Mouse (Mus musculus): ENCODE data around the gene Pthlh. TPM values are rescaled to one million over a fixed set of nuclear protein-coding genes. Genes with fewer than 3 reads are reported as not detected.

The Pthlh gene
- polyA plus RNA-seq, 1 experiment, result 5.6 TPM

DNA sequence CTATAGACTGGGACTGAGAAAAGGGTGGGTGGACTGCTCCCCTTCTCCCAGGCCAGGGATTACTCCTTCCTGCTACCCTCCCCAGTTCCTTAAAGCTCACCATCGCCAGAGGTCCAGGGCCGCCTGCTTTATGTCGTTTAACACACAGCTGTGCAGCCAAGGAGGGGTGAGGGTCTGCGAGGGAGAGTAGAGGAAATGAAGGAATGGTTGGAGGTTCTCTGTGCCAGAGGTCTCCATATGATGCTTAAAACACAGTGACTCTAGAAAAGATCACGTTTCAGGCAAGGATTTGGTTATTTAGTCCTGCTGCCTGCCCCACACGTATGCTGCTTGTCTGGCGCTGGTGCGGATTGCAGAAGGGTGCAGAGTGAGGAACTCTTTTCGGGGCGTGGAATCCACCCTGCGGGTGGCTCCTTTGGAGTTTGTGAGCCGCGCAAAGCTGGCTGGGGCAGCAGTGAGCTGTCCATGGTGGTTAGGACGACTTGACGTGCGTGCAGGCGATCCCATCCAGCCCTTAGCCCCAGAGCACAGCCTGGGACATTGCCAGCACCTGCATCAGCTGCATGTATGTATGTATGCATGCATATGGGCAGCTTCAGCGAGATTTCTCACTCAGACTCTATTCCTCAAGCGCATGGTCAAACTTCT lies 4.3 kb upstream of the Pthlh start:
- Histone ChIP-seq H3K4me1 (ENCODE audit: control insufficient read depth, insufficient read depth, low read length) (no peaks in the 10 kb centered on the region), H3K4me3 (replicated peaks; ENCODE audit: insufficient read depth, low read depth, low read length) (no peak overlapping the region), H3K27ac (ENCODE audit: insufficient read depth, low read length) (no peak overlapping the region), H3K27me3 (ENCODE audit: control insufficient read depth, insufficient read depth, low read length) (peaks cover 1% of the 10 kb centered on the region; the same call in 1 of the 2 replicates)
- TF ChIP-seq POLR2A (IDR thresholded peaks at IDR 0.05; ENCODE audit: borderline replicate concordance, insufficient read depth, low read length), result no peak
- DNase-seq, result no peak
- WGBS, result 7% methylated on average over 19 of the region's 19 CpGs

DNA sequence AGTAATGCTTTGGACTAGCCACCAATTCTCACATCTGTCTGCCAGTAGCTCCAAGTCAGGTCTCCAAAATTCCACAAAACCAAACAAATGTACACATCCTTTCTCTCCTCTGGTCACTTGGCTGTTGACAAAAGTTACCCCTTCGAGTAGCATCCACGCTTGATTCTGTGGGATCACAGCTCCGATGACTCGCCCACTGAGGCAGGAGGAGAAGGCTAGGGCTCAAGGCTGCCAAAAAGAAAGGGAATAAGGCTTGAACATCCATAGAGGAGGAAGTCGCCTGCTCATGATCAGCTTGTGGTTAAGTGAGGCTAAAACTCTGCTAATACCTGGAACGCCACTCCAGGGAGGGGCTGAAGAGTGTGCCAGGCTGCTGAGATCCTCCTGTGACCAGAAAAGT lies 2.5 kb upstream of the Pthlh start:
- TF ChIP-seq POLR2A (IDR thresholded peaks at IDR 0.05; ENCODE audit: borderline replicate concordance, insufficient read depth, low read length), result no peak
- TF ChIP-seq CTCF (IDR thresholded peaks at IDR 0.05; ENCODE audit: borderline replicate concordance, insufficient read depth, low read depth, low read length), result no peak
- H3K4me3 ChIP-seq (replicated peaks; ENCODE audit: insufficient read depth, low read depth, low read length), result no peak overlapping the region
- 78% methylated on average over 6 of the region's 6 CpGs for WGBS
- peaks cover 1% of the 10 kb centered on the region; the same call in 1 of the 2 replicates for H3K27me3 ChIP-seq (ENCODE audit: control insufficient read depth, insufficient read depth, low read length)
- no peak overlapping the region for H3K27ac ChIP-seq (ENCODE audit: insufficient read depth, low read length)
- no peaks in the 10 kb centered on the region for H3K4me1 ChIP-seq (ENCODE audit: control insufficient read depth, insufficient read depth, low read length)
- no peak for DNase-seq

DNA sequence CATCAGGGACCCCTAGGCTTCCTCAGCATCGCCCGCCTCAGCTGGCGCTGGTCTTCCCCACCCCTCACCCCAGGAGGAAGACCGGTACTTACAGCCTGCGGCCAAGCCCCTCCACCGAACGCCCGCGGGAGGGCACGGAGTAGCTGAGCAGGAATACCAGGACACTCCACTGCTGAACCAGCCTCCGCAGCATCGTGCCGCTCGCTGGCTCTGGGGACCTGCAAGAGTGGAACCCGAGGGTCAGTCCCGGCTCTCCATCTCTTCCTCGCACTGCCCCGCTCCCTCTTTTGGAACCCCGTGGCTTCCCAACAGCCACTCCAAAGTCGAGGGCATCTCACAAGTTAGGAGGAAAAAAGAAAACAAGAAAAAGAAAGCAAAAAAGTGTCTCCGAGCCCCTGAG lies 805 bp downstream of the Pthlh start:
- TF ChIP-seq POLR2A (IDR thresholded peaks at IDR 0.05; ENCODE audit: borderline replicate concordance, insufficient read depth, low read length) (no peak), CTCF (IDR thresholded peaks at IDR 0.05; ENCODE audit: borderline replicate concordance, insufficient read depth, low read depth, low read length) (no peak)
- DNase-seq, result peak in 1 of 2 experiments; percentile 16
- no peaks in the 10 kb centered on the region for H3K4me1 ChIP-seq (ENCODE audit: control insufficient read depth, insufficient read depth, low read length)
- H3K27ac ChIP-seq (ENCODE audit: insufficient read depth, low read length), result no peak overlapping the region
- 0% methylated on average over 21 of the region's 21 CpGs for WGBS
- peak overlapping the region; percentile 42 for H3K4me3 ChIP-seq (replicated peaks; ENCODE audit: insufficient read depth, low read depth, low read length)
- H3K27me3 ChIP-seq (ENCODE audit: control insufficient read depth, insufficient read depth, low read length), result peaks cover 1% of the 10 kb centered on the region; the same call in 1 of the 2 replicates

DNA sequence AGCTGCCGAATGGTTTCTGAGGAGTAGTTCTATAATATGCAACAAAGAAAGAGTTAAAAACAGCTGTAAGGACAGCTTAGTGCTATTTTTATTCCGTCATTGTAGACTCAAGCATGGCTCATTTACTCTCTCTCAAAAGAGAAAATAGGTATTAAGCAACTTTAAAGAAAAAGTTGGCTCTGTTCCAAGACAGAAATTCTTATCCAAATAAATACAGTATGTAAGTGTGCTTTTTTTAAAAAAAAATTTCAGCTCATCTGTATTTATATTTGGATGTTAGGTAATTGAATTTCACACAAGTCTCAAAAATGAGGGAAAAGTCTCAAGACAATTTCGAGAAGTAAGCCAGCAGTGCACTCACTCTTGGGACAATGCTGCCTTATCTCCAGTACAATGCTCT lies 2.4 kb downstream of the Pthlh start:
- H3K27me3 ChIP-seq (ENCODE audit: control insufficient read depth, insufficient read depth, low read length), result peaks cover 1% of the 10 kb centered on the region; the same call in 1 of the 2 replicates
- no peak for DNase-seq
- TF ChIP-seq CTCF (IDR thresholded peaks at IDR 0.05; ENCODE audit: borderline replicate concordance, insufficient read depth, low read depth, low read length) (no peak), POLR2A (IDR thresholded peaks at IDR 0.05; ENCODE audit: borderline replicate concordance, insufficient read depth, low read length) (no peak)
- H3K4me3 ChIP-seq (replicated peaks; ENCODE audit: insufficient read depth, low read depth, low read length), result no peak overlapping the region
- no peak overlapping the region for H3K27ac ChIP-seq (ENCODE audit: insufficient read depth, low read length)
- WGBS, result 50% methylated on average over 3 of the region's 3 CpGs
- no peaks in the 10 kb centered on the region for H3K4me1 ChIP-seq (ENCODE audit: control insufficient read depth, insufficient read depth, low read length)

DNA sequence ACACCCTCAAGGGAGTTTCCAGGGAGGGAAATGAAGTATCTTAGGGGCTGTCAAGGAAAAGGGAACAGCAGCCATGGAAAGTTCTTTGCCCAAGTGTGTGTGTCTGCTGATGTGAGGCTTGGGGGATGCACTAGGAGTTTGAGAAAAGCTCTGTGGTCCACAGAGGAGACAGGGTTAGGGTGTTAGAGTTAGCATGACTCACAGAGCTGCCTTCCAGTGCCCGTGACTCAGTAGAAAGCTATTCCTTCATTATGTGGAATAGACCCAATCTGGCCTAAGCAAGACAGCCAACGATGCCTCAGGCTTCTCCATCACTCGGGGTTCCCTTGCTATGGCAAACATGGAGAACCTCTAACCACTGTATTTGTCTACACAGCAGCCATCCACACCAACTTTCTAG lies 3.2 kb downstream of the Pthlh start:
- H3K27ac ChIP-seq (ENCODE audit: insufficient read depth, low read length), result no peak overlapping the region
- H3K4me1 ChIP-seq (ENCODE audit: control insufficient read depth, insufficient read depth, low read length), result no peaks in the 10 kb centered on the region
- WGBS, result 79% methylated on average over 3 of the region's 3 CpGs
- DNase-seq, result no peak
- TF ChIP-seq CTCF (IDR thresholded peaks at IDR 0.05; ENCODE audit: borderline replicate concordance, insufficient read depth, low read depth, low read length) (no peak), POLR2A (IDR thresholded peaks at IDR 0.05; ENCODE audit: borderline replicate concordance, insufficient read depth, low read length) (no peak)
- H3K4me3 ChIP-seq (replicated peaks; ENCODE audit: insufficient read depth, low read depth, low read length), result no peak overlapping the region
- H3K27me3 ChIP-seq (ENCODE audit: control insufficient read depth, insufficient read depth, low read length), result peaks cover 1% of the 10 kb centered on the region; the same call in 1 of the 2 replicates

DNA sequence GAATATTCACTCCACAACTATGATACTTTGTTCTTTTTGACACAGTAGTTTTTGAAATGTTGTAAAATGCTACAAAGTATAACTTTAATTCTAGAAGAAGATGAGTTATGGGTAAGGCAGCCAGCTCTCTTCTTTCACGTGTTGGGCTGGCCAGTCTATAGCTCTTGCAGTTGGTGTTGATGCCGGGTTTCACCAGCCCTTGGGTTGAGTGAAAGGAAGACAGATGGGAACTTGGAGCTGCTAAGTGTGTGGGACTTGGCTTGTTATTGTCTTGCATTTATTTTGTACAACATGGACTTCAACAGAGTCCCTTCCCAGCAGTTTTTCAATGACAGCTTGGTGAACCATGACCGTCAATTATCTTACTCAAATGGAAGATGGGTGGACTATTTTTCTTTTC lies 16.2 kb downstream of the Pthlh start:
- H3K27ac ChIP-seq (ENCODE audit: insufficient read depth, low read length), result no peak overlapping the region
- no peaks in the 10 kb centered on the region for H3K4me1 ChIP-seq (ENCODE audit: control insufficient read depth, insufficient read depth, low read length)
- no peak overlapping the region for H3K4me3 ChIP-seq (replicated peaks; ENCODE audit: insufficient read depth, low read depth, low read length)
- DNase-seq, result no peak
- no peak for TF ChIP-seq POLR2A (IDR thresholded peaks at IDR 0.05; ENCODE audit: borderline replicate concordance, insufficient read depth, low read length)
- no peak for TF ChIP-seq CTCF (IDR thresholded peaks at IDR 0.05; ENCODE audit: borderline replicate concordance, insufficient read depth, low read depth, low read length)
- 24% methylated on average over 3 of the region's 3 CpGs for WGBS
- no peaks in the 10 kb centered on the region for H3K27me3 ChIP-seq (ENCODE audit: control insufficient read depth, insufficient read depth, low read length)

DNA sequence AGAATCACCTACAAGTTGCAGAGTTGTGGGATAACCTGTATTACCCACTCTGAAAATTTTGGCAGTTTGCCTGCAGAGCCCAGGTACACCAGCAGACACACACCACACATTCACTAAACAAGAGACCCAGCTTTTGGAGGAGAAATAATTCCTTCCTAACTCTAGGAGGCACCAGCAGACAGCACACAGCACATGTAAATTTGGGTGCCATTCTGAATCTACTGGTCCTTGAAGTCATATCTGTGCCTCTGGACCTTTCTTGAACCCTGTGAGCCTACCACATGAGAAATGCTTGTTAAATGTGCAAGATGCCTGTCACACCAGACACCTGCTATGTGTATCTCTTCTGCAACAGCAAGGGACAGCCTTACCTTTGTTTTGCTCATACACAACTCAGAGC lies 19.7 kb downstream of the Pthlh start:
- no peak for TF ChIP-seq POLR2A (IDR thresholded peaks at IDR 0.05; ENCODE audit: borderline replicate concordance, insufficient read depth, low read length)
- TF ChIP-seq CTCF (IDR thresholded peaks at IDR 0.05; ENCODE audit: borderline replicate concordance, insufficient read depth, low read depth, low read length), result no peak
- no peak for DNase-seq

DNA sequence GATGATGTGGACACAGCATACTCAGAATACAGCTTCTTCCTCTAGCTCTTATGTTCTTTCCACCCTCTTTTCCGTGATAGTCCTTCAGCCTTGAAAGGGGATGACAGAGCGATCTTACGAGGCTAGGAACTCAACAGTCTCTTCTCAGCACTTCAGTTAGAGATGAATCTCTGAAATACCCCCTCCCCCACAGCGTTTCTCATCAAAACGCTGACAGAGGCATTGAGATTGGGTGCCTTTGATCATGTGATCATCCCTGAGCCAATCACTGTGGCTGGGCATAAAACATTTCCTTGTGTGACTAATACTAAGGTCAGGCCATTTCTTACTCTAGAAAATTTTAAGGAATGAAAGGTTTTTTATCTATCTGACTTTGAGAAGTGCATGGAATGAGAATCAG lies 20.3 kb downstream of the Pthlh start:
- 56% methylated on average over 5 of the region's 5 CpGs for WGBS
- Histone ChIP-seq H3K27ac (ENCODE audit: insufficient read depth, low read length) (no peak overlapping the region), H3K4me1 (ENCODE audit: control insufficient read depth, insufficient read depth, low read length) (no peaks in the 10 kb centered on the region), H3K27me3 (ENCODE audit: control insufficient read depth, insufficient read depth, low read length) (no peaks in the 10 kb centered on the region), H3K4me3 (replicated peaks; ENCODE audit: insufficient read depth, low read depth, low read length) (no peak overlapping the region)
- TF ChIP-seq CTCF (IDR thresholded peaks at IDR 0.05; ENCODE audit: borderline replicate concordance, insufficient read depth, low read depth, low read length) (no peak), POLR2A (IDR thresholded peaks at IDR 0.05; ENCODE audit: borderline replicate concordance, insufficient read depth, low read length) (no peak)
- no peak for DNase-seq

More for the DNA sequence above, 19.7 kb downstream of the Pthlh start:
- no peaks in the 10 kb centered on the region for H3K27me3 ChIP-seq (ENCODE audit: control insufficient read depth, insufficient read depth, low read length)
- H3K4me1 ChIP-seq (ENCODE audit: control insufficient read depth, insufficient read depth, low read length), result no peaks in the 10 kb centered on the region
- H3K4me3 ChIP-seq (replicated peaks; ENCODE audit: insufficient read depth, low read depth, low read length), result no peak overlapping the region
- no peak overlapping the region for H3K27ac ChIP-seq (ENCODE audit: insufficient read depth, low read length)
